9 mouse cellular contexts compared by ENCODE assay signal in the genomic region with DNA sequence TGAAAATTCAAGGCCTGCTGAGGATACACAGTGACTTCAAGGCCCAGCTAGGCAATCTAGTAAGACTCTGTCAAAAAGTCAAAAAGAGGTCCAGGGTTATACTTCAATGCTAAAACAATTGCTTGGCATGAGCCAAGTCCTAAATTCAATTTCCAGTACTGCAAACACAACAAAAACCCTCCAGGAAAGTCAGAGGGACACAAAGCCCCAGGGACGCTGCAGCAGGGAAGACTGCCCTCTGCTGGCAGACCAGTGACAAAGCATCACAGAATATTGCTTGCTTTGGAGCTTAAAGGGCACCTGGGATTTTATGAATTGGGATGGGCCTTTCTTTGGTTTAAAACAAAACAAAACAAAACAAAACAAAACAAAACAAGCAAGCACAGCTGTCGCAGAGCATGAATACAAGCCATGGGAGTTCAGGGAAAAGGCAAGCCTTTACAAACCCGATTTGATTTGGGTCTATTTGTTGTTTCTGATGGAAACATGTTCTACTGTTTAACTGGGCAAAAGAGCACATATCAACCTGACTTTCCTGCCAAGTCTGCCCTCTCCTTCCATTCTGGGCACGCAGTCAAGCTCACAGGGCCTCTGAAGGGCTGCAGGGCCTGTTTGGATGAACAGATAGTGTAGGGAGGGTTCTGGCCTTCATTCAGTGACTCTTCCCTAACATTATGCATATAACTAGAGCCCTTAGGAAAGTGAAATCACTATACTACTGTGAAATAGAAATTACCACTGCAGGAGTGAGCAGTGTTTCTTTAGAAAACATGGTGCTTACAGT. TPM values are rescaled to one million over a fixed set of nuclear protein-coding genes. Genes with fewer than 3 reads are reported as not detected.
DNase-seq lines count a peak whose midpoint lies in the region; ATAC-seq and TF ChIP-seq lines count a peak whose summit lies in the region.
"Had no signal": no experiment of that assay in that cellular context is flagged by ENCODE, and none has a peak within 500 bp of the region (broad histone marks: within the 10 kb centered on the region; RNA-seq: fewer than 3 reads in every experiment).

No protein-coding gene starts in this region.

- no peak overlapping the region for H3K9ac ChIP-seq in hindbrain, embryonic 11.5 days (ENCODE audit: low read depth, low read length)
- H3K9ac ChIP-seq in hindbrain, embryonic 16.5 days (ENCODE audit: low read depth, low read length), result no peak overlapping the region
- H3K9ac ChIP-seq in hindbrain, postnatal 0 days (replicated peaks; ENCODE audit: low read length), result no peak overlapping the region
- H3K9ac ChIP-seq: limb, embryonic 13.5 days had no signal

- no peak overlapping the region for H3K27ac ChIP-seq in hindbrain, embryonic 11.5 days (ENCODE audit: low read depth, low read length)
- H3K27ac ChIP-seq in hindbrain, embryonic 16.5 days (ENCODE audit: low read depth, low read length), result no peak overlapping the region
- no peak overlapping the region for H3K27ac ChIP-seq in hindbrain, postnatal 0 days
- no peak overlapping the region for H3K27ac ChIP-seq in small intestine, adult 2 months (ENCODE audit: insufficient read depth, low read depth, low read length)
- H3K27ac ChIP-seq: limb, embryonic 13.5 days had no signal

- no peak overlapping the region for H3K4me2 ChIP-seq in hindbrain, embryonic 11.5 days (replicated peaks; ENCODE audit: low read depth, low read length)
- no peak overlapping the region for H3K4me2 ChIP-seq in hindbrain, embryonic 16.5 days (ENCODE audit: low read length)
- no peak overlapping the region for H3K4me2 ChIP-seq in hindbrain, postnatal 0 days (ENCODE audit: low read depth, low read length)
- H3K4me2 ChIP-seq: limb, embryonic 13.5 days had no signal

- no peaks in the 10 kb centered on the region for H3K27me3 ChIP-seq in hindbrain, embryonic 11.5 days (ENCODE audit: control insufficient read depth, insufficient read depth, low read length)
- H3K27me3 ChIP-seq in hindbrain, embryonic 16.5 days (replicated peaks; ENCODE audit: control insufficient read depth, insufficient read depth, low read length), result no peaks in the 10 kb centered on the region
- H3K27me3 ChIP-seq in hindbrain, postnatal 0 days (ENCODE audit: insufficient read depth, low read length), result no peaks in the 10 kb centered on the region
- no peaks in the 10 kb centered on the region for H3K27me3 ChIP-seq in small intestine, adult 2 months (ENCODE audit: control insufficient read depth, insufficient read depth, low read length)
- H3K27me3 ChIP-seq: limb, embryonic 13.5 days had no signal

- TF ChIP-seq CTCF in hindbrain, postnatal 0 days (IDR thresholded peaks at IDR 0.05; ENCODE audit: low read depth), result peak; percentile 74
- peak; percentile 72; the same call in 1 of the 2 replicates for TF ChIP-seq CTCF in small intestine, adult 2 months (IDR thresholded peaks at IDR 0.05; ENCODE audit: extremely low read depth, insufficient read length, insufficient replicate concordance, low read depth, low read length)

- TF ChIP-seq POLR2A in small intestine, adult 2 months (IDR thresholded peaks at IDR 0.05; ENCODE audit: low read depth, low read length), result no peak

- H3K36me3 ChIP-seq in hindbrain, embryonic 11.5 days (ENCODE audit: control insufficient read depth, insufficient read depth, low read length), result no peaks in the 10 kb centered on the region
- 0 out of 2 replicates have a peak, but pooled peaks cover 3% of the 10 kb centered on the region for H3K36me3 ChIP-seq in hindbrain, embryonic 16.5 days (ENCODE audit: control insufficient read depth, insufficient read depth, low read length)
- peaks cover 8% of the 10 kb centered on the region; the same call in 1 of the 2 replicates for H3K36me3 ChIP-seq in hindbrain, postnatal 0 days (ENCODE audit: insufficient read depth, low read length)
- H3K36me3 ChIP-seq in small intestine, adult 2 months (ENCODE audit: control insufficient read depth, insufficient read depth, low read length), result peaks cover 24% of the 10 kb centered on the region

- no peaks in the 10 kb centered on the region for H3K9me3 ChIP-seq in hindbrain, embryonic 11.5 days (ENCODE audit: control insufficient read depth, low read length)
- H3K9me3 ChIP-seq in hindbrain, embryonic 16.5 days (ENCODE audit: control insufficient read depth, low read length), result no peaks in the 10 kb centered on the region
- no peaks in the 10 kb centered on the region for H3K9me3 ChIP-seq in hindbrain, postnatal 0 days (ENCODE audit: low read length)
- H3K9me3 ChIP-seq: limb, embryonic 13.5 days had no signal

- ATAC-seq in hindbrain, embryonic 11.5 days (ENCODE audit: low FRiP score), result no peak
- ATAC-seq in hindbrain, embryonic 16.5 days, result no peak
- ATAC-seq in hindbrain, postnatal 0 days, result no peak

- no peak overlapping the region for H3K4me3 ChIP-seq in hindbrain, embryonic 11.5 days (ENCODE audit: low read depth, low read length)
- H3K4me3 ChIP-seq in hindbrain, embryonic 16.5 days (ENCODE audit: low read length), result no peak overlapping the region
- H3K4me3 ChIP-seq in hindbrain, postnatal 0 days (ENCODE audit: low read length), result no peak overlapping the region
- H3K4me3 ChIP-seq in small intestine, adult 2 months (ENCODE audit: low read depth, low read length), result no peak overlapping the region
- H3K4me3 ChIP-seq: limb, embryonic 13.5 days had no signal

- DNase-seq in hindbrain, embryonic 11.5 days (ENCODE audit: low spot score), result peak; percentile 35
- DNase-seq in urinary bladder, postnatal 14 days (ENCODE audit: low spot score), result peak; percentile 24
- DNase-seq in urinary bladder, adult 2 months (ENCODE audit: low spot score), result no peak
- peak; percentile 37 to 57 for DNase-seq in cerebellum, postnatal 25 days
- DNase-seq in hindbrain, postnatal 0 days (ENCODE audit: low spot score), result peak; percentile 36
- DNase-seq in right cerebral cortex, postnatal 25 days, result no peak

- 45% methylated on average over 4 of the region's 4 CpGs for WGBS in hindbrain, embryonic 11.5 days
- WGBS in hindbrain, embryonic 16.5 days, result 37% methylated on average over 4 of the region's 4 CpGs
- WGBS in hindbrain, postnatal 0 days, result 31% methylated on average over 4 of the region's 4 CpGs
- WGBS in small intestine, adult 2 months, result 23% methylated on average over 4 of the region's 4 CpGs

- H3K4me1 ChIP-seq in hindbrain, embryonic 11.5 days (replicated peaks; ENCODE audit: control insufficient read depth, insufficient read depth, low read length), result no peaks in the 10 kb centered on the region
- no peaks in the 10 kb centered on the region for H3K4me1 ChIP-seq in hindbrain, embryonic 16.5 days (ENCODE audit: control insufficient read depth, insufficient read depth, low read depth, low read length)
- H3K4me1 ChIP-seq in hindbrain, postnatal 0 days (ENCODE audit: insufficient read depth, low read length), result no peaks in the 10 kb centered on the region
- no peaks in the 10 kb centered on the region for H3K4me1 ChIP-seq in small intestine, adult 2 months (ENCODE audit: control insufficient read depth, insufficient read depth, insufficient read length, low read length)
- H3K4me1 ChIP-seq: limb, embryonic 13.5 days had no signal

RNA-seq across cellular contexts. Expression of gene Syap1, which starts 16.3 kb away (rescaled TPM):
- 35.7 and 40.1 TPM in 2 replicates for polyA plus RNA-seq in hindbrain, embryonic 11.5 days (2014; fragmentation: Nextera tagmentation; extraction: Ambion mirVana)
- 31.4 and 33.7 TPM in 2 replicates for polyA plus RNA-seq in hindbrain, embryonic 16.5 days (2015; fragmentation: Nextera tagmentation; extraction: Ambion mirVana)
- polyA plus RNA-seq in urinary bladder, adult 2 months (2012; rRNA removed), result 50.7 and 54.2 TPM in 2 replicates
- total RNA-seq in hindbrain, postnatal 0 days (2014; rRNA removed), result 23.4 and 30.6 TPM in 2 replicates
- 40.0 and 40.6 TPM in 2 replicates for polyA plus RNA-seq in hindbrain, postnatal 0 days (2015; fragmentation: Nextera tagmentation; extraction: Ambion mirVana)
- 6.1 and 8.3 TPM in 2 replicates for polyA plus RNA-seq in small intestine, adult 2 months (2012; rRNA removed)

RNA-seq across cellular contexts. Expression of gene Ctps2, which starts 29.1 kb away (rescaled TPM):
- 87.6 and 91.8 TPM in 2 replicates for polyA plus RNA-seq in hindbrain, embryonic 11.5 days (2014; fragmentation: Nextera tagmentation; extraction: Ambion mirVana)
- 91.1 and 99.1 TPM in 2 replicates for polyA plus RNA-seq in hindbrain, embryonic 16.5 days (2015; fragmentation: Nextera tagmentation; extraction: Ambion mirVana)
- 54.9 and 61.5 TPM in 2 replicates for polyA plus RNA-seq in urinary bladder, adult 2 months (2012; rRNA removed)
- total RNA-seq in hindbrain, postnatal 0 days (2014; rRNA removed), result 48.8 and 53.6 TPM in 2 replicates
- 71.5 and 74.9 TPM in 2 replicates for polyA plus RNA-seq in hindbrain, postnatal 0 days (2015; fragmentation: Nextera tagmentation; extraction: Ambion mirVana)
- 2.2 and 2.3 TPM in 2 replicates for polyA plus RNA-seq in small intestine, adult 2 months (2012; rRNA removed)

RNA-seq across cellular contexts. Expression of gene Txlng, which starts 42.7 kb away (rescaled TPM):
- polyA plus RNA-seq in hindbrain, embryonic 11.5 days (2014; fragmentation: Nextera tagmentation; extraction: Ambion mirVana), result 19.5 and 20.3 TPM in 2 replicates
- polyA plus RNA-seq in hindbrain, embryonic 16.5 days (2015; fragmentation: Nextera tagmentation; extraction: Ambion mirVana), result 11.8 and 12.3 TPM in 2 replicates
- 15.5 and 17.4 TPM in 2 replicates for polyA plus RNA-seq in urinary bladder, adult 2 months (2012; rRNA removed)
- 8.3 and 10.8 TPM in 2 replicates for total RNA-seq in hindbrain, postnatal 0 days (2014; rRNA removed)
- 11.8 and 12.6 TPM in 2 replicates for polyA plus RNA-seq in hindbrain, postnatal 0 days (2015; fragmentation: Nextera tagmentation; extraction: Ambion mirVana)
- 0.36 and 0.85 TPM in 2 replicates for polyA plus RNA-seq in small intestine, adult 2 months (2012; rRNA removed)

Comparison
In these comparisons a context has a peak if more than half of its experiments do, and no peak if none do; other contexts are left out.
1. DNase-seq: peak in hindbrain, embryonic 11.5 days (single experiment), urinary bladder, postnatal 14 days (single experiment), cerebellum, postnatal 25 days (2 of 2) and hindbrain, postnatal 0 days (single experiment); none in urinary bladder, adult 2 months (single experiment) and right cerebral cortex, postnatal 25 days (single experiment).
2. RNA of gene Ctps2, which starts 29.1 kb away (polyA plus RNA-seq): 91.1 to 99.1 TPM in hindbrain, embryonic 16.5 days, 87.6 to 91.8 TPM in hindbrain, embryonic 11.5 days, 71.5 to 74.9 TPM in hindbrain, postnatal 0 days and 54.9 to 61.5 TPM in urinary bladder, adult 2 months; 2.2 to 2.3 TPM in small intestine, adult 2 months; every median in the first group is over 10 times any median in the second.